Mouse (Mus musculus) ES-E14 (cell line): ENCODE measurements around the gene Rassf5. TPM values are rescaled to one million over a fixed set of nuclear protein-coding genes. Genes with fewer than 3 reads are reported as not detected.

ENCODE experiments used
- DNase-seq: peaks from one replicate; pipeline ENCODE4 v3.0.0-alpha.2; 2013; ENCODE audit warnings: low read depth, low spot score
- H3K27ac ChIP-seq: 2 replicates; pipeline ENCODE4 v1.5.1; 2012; ENCODE audit warnings: low read depth, mild to moderate bottlenecking, low read length, moderate library complexity, mixed read lengths; ENCODE audit not compliant: poor library complexity, insufficient read depth, severe bottlenecking
- H3K36me3 ChIP-seq: 2 replicates; pipeline ENCODE4 v1.6.1; 2012; ENCODE audit warnings: mild to moderate bottlenecking, low read length, moderate library complexity, mixed read lengths; ENCODE audit not compliant: control insufficient read depth, poor library complexity, insufficient read depth, severe bottlenecking
- H3K4me1 ChIP-seq, 2 experiments: fragments of 150-350 bp in 1 of 2; sonication (generic) in 1 of 2; 2 replicates each; pipeline ENCODE4 v1.6.1; 2012; ENCODE audit warnings: low read length in 2 of 2, mild to moderate bottlenecking in 1 of 2, mixed read lengths in 1 of 2; ENCODE audit not compliant: control insufficient read depth in 2 of 2, insufficient read depth in 2 of 2, poor library complexity in 1 of 2
- H3K4me3 ChIP-seq, 2 experiments: fragments of 150-350 bp in 1 of 2; sonication (generic) in 1 of 2; 2 replicates each; pipeline ENCODE4 v1.5.1; 2012; ENCODE audit warnings: low read length in 2 of 2, low read depth in 1 of 2, mild to moderate bottlenecking in 1 of 2, mixed read lengths in 1 of 2; ENCODE audit not compliant: insufficient read depth in 1 of 2, poor library complexity in 1 of 2, severe bottlenecking in 1 of 2
- H3K9ac ChIP-seq: 2 replicates; pipeline ENCODE4 v1.6.1; 2012; ENCODE audit warnings: low read depth, mild to moderate bottlenecking, low read length, mixed read lengths; ENCODE audit not compliant: poor library complexity, insufficient read depth, severe bottlenecking
- H3K9me3 ChIP-seq: fragments of 150-350 bp; sonication (generic); 2 replicates; pipeline ENCODE4 v1.6.1; 2012; ENCODE audit warnings: low read depth, mild to moderate bottlenecking, low read length; ENCODE audit not compliant: control insufficient read depth, insufficient read depth
- CHD2 ChIP-seq: IDR thresholded peaks from 2 replicates; pipeline ENCODE4 v1.6.1; 2014; ENCODE audit warnings: mild to moderate bottlenecking, low read depth, low read length, inconsistent platforms
- HCFC1 ChIP-seq: IDR thresholded peaks from 2 replicates; pipeline ENCODE4 v1.6.1; 2012; ENCODE audit warnings: low read length, inconsistent platforms, borderline replicate concordance; ENCODE audit not compliant: insufficient read depth
- MAFK ChIP-seq: IDR thresholded peaks from 2 replicates; pipeline ENCODE4 v1.6.1; 2014; ENCODE audit warnings: mild to moderate bottlenecking, low read depth, low read length, inconsistent platforms; ENCODE audit not compliant: insufficient read depth
- ZC3H11A ChIP-seq: IDR thresholded peaks from 2 replicates; pipeline ENCODE4 v1.6.1; 2012; ENCODE audit warnings: low read depth, mild to moderate bottlenecking, inconsistent platforms, low read length, borderline replicate concordance
- ZNF384 ChIP-seq: IDR thresholded peaks from 2 replicates; pipeline ENCODE4 v1.6.1; 2012; ENCODE audit warnings: low read depth, low read length, inconsistent platforms
- in situ Hi-C, 2 experiments: fragments of 600-800 bp; cut with MboI; formaldehyde crosslinking; loops; one replicate each; pipeline ENCODE4 v1.15.1; 2025; ENCODE audit warnings: low sequenced_read_pairs in 2 of 2, inconsistent platforms in 1 of 2; ENCODE audit not compliant: unreplicated experiment in 2 of 2
- total RNA-seq: library from RNA; depleted of rRNA; stranded (reverse); fragments of 300-350 nt; gene quantifications from 2 replicates; pipeline ENCODE4 v1.2.3, GENCODE M21; 2012

Gene Rassf5
- total RNA-seq, 1 experiment = 0.76 TPM

- H3K9me3 ChIP-seq = no peaks in the 10 kb centered on the region
- no peak for TF ChIP-seq CHD2
- no peak for TF ChIP-seq MAFK
- TF ChIP-seq ZNF384 = no peak
- no peak for TF ChIP-seq ZC3H11A
- no peak for TF ChIP-seq HCFC1
- no peak overlapping the region for H3K9ac ChIP-seq
- H3K4me1 ChIP-seq = 0 out of 4 replicates have a peak, but pooled peaks cover 0 to 1% of the 10 kb centered on the region in 2 experiments
- DNase-seq = no peak
- H3K4me3 ChIP-seq = no peak overlapping the region
- in situ Hi-C loops = no loop called here
- no peak overlapping the region for H3K27ac ChIP-seq
- H3K36me3 ChIP-seq = peaks cover 52% of the 10 kb centered on the region
Measured at GRCm38 (mm10) chr1:131175819-131176218, 69.2 kb downstream of the Rassf5 start.

GRCm38 (mm10) chr1:131175189-131175588 is 69.9 kb downstream of the Rassf5 start:
- TF ChIP-seq ZNF384 (no peak), ZC3H11A (no peak), MAFK (no peak), CHD2 (no peak), HCFC1 (no peak)
- in situ Hi-C loops = no loop called here
- H3K27ac ChIP-seq = no peak overlapping the region
- peaks cover 56% of the 10 kb centered on the region for H3K36me3 ChIP-seq
- no peak overlapping the region for H3K4me3 ChIP-seq
- H3K9me3 ChIP-seq = no peaks in the 10 kb centered on the region
- no peak for DNase-seq
- H3K4me1 ChIP-seq = 0 out of 4 replicates have a peak, but pooled peaks cover 0 to 2% of the 10 kb centered on the region in 2 experiments
- no peak overlapping the region for H3K9ac ChIP-seq

- 0 out of 4 replicates have a peak, but pooled peaks cover 0 to 2% of the 10 kb centered on the region in 2 experiments for H3K4me1 ChIP-seq
- H3K9me3 ChIP-seq = no peaks in the 10 kb centered on the region
- no peak overlapping the region for H3K9ac ChIP-seq
- DNase-seq = no peak
- H3K4me3 ChIP-seq = no peak overlapping the region
- in situ Hi-C loops = no loop called here
- TF ChIP-seq ZC3H11A = no peak
- TF ChIP-seq HCFC1 = no peak
- TF ChIP-seq ZNF384 = no peak
- TF ChIP-seq MAFK = no peak
- H3K36me3 ChIP-seq = peaks cover 60% of the 10 kb centered on the region
- H3K27ac ChIP-seq = no peak overlapping the region
Measured at GRCm38 (mm10) chr1:131174299-131174861, 70.7 kb downstream of the Rassf5 start.

- 0 out of 4 replicates have a peak, but pooled peaks cover 0 to 2% of the 10 kb centered on the region in 2 experiments for H3K4me1 ChIP-seq
- H3K27ac ChIP-seq = no peak overlapping the region
- no peaks in the 10 kb centered on the region for H3K9me3 ChIP-seq
- in situ Hi-C loops = no loop called here
- DNase-seq = no peak
- TF ChIP-seq ZC3H11A (no peak), MAFK (no peak), HCFC1 (no peak), ZNF384 (no peak), CHD2 (no peak)
- no peak overlapping the region for H3K9ac ChIP-seq
- H3K4me3 ChIP-seq = no peak overlapping the region
- peaks cover 62% of the 10 kb centered on the region for H3K36me3 ChIP-seq
Measured at GRCm38 (mm10) chr1:131173809-131174208, 71.2 kb downstream of the Rassf5 start.
